Mouse (Mus musculus) forebrain, embryonic 14.5 days (tissue): ENCODE results near the gene Rpl22l1. TPM values are rescaled to one million over a fixed set of nuclear protein-coding genes. Genes with fewer than 3 reads are reported as not detected.
A peak's percentile ranks its signal among the peaks of the same experiment; 100 is the strongest.
"Not testable (repeated sequence)": the region's sequence is repeated elsewhere in the genome, so short reads cannot be mapped to it uniquely, and the experiment has no call there.

Source experiments
- ATAC-seq: fragments of 200-750 bp; cut with Nextera tagmentation; 2 replicates; pipeline ENCODE4 v1.8.0; 2017; ENCODE audit warnings: mild to moderate bottlenecking, moderate library complexity
- DNase-seq: peaks from one replicate; pipeline ENCODE4 v3.0.0-alpha.2; 2015; ENCODE audit warnings: low spot score
- H3K27ac ChIP-seq: fragments of 300-500 bp; sonication (generic); 2 replicates; pipeline ENCODE4 v1.5.1; 2014; ENCODE audit warnings: low read depth, mild to moderate bottlenecking, control low read depth, low read length, moderate library complexity
- H3K27me3 ChIP-seq: fragments of 300-500 bp; sonication (generic); replicated peaks from 2 replicates; pipeline ENCODE4 v1.6.1; 2014; ENCODE audit warnings: low read length, control low read depth, mixed read lengths; ENCODE audit not compliant: control insufficient read depth, insufficient read depth
- H3K36me3 ChIP-seq: fragments of 300-500 bp; sonication (generic); 2 replicates; pipeline ENCODE4 v1.6.1; 2014; ENCODE audit warnings: low read length, control low read depth; ENCODE audit not compliant: control insufficient read depth, insufficient read depth
- H3K4me1 ChIP-seq: fragments of 300-500 bp; sonication (generic); 2 replicates; pipeline ENCODE4 v1.6.1; 2014; ENCODE audit warnings: antibody characterized with exemption, low read length, control low read depth; ENCODE audit not compliant: control insufficient read depth, insufficient read depth
- H3K4me2 ChIP-seq: fragments of 300-500 bp; sonication (generic); 2 replicates; pipeline ENCODE4 v1.6.1; 2014; ENCODE audit warnings: mild to moderate bottlenecking, control low read depth, low read length
- H3K4me3 ChIP-seq: fragments of 300-500 bp; sonication (generic); 2 replicates; pipeline ENCODE4 v1.5.1; 2014; ENCODE audit warnings: low read depth, low read length, control low read depth
- H3K9ac ChIP-seq: fragments of 300-500 bp; sonication (generic); 2 replicates; pipeline ENCODE4 v1.6.1; 2014; ENCODE audit warnings: mild to moderate bottlenecking, low read length, control low read depth, moderate library complexity
- H3K9me3 ChIP-seq: fragments of 300-500 bp; sonication (generic); replicated peaks from 2 replicates; pipeline ENCODE4 v1.6.1; 2016; ENCODE audit warnings: low read length, control low read depth, mixed read lengths; ENCODE audit not compliant: control insufficient read depth
- WGBS: fragments of 180-500 bp; shearing (Covaris S2); extraction: QIAGEN DNeasy Blood & Tissue Kit; methylation state at CpG from one replicate; pipeline ENCODE4 v1.1.7; 2014; 5-methylcytosine and 5-hydroxymethylcytosine counted together
- polyA plus RNA-seq: library from polyadenylated mRNA; unstranded; fragments of >200 nt; fragmentation: Nextera tagmentation; extraction: Ambion mirVana; gene quantifications from 2 replicates; pipeline ENCODE4 v1.2.1, GENCODE M21; 2014

Gene Rpl22l1
- polyA plus RNA-seq, 1 experiment from 2014 or later = 285 TPM

DNA sequence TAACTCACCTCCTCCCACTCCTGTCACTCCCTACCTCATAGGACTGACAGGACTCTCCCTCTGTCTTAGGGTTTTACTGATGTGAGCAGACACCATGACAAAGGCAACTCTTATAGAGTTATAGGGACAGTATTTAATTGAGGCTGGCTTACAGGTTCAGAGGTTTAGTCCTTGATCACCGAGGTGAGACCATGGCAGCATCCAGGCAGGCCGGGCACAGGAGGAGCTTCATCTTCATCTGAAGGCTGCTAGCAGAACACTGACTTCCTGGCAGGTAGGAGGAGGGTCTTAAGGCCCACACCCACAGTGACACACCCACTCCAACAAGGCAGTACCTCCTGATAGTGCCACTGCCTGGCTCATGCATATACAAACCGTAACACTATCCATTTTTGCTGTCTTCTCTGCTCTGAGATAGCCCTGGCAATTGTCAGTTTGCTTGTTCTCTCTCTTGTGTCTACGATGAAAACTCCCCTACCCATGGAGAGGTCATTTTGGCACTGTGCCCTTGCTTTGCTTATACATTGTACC is 10.8 kb downstream of the Rpl22l1 start:
- no peak overlapping the region for H3K4me3 ChIP-seq
- H3K27me3 ChIP-seq = no peaks in the 10 kb centered on the region
- H3K27ac ChIP-seq = no peak overlapping the region
- no peaks in the 10 kb centered on the region for H3K9me3 ChIP-seq
- H3K4me1 ChIP-seq = no peaks in the 10 kb centered on the region
- DNase-seq (no peak), ATAC-seq (no peak)
- 81% methylated on average over 4 of the region's 4 CpGs for WGBS
- H3K4me2 ChIP-seq = no peak overlapping the region
- no peaks in the 10 kb centered on the region for H3K36me3 ChIP-seq
- no peak overlapping the region for H3K9ac ChIP-seq

DNA sequence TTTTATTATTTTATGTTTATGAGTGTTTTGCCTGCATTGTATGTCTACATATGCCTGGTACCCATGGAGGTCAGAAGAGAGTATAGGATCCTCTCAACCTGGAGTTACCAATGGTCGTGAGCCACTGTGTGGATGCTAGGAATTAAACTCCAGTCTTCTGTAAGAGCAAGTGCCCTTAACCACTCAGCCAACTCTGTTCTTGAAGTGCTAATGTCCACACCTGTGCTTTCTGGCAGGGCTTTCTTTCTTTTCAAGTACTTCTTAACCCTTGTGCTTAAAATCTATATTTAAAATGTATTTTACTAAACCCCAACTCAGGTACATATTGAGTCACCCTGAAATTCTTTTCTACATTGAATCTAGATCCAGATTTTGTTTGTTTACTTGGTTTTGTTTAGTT is 21.0 kb downstream of the Rpl22l1 start:
- WGBS = 91% methylated on average over 1 of the region's 1 CpGs
- Histone ChIP-seq H3K4me2 (no peak overlapping the region), H3K27ac (no peak overlapping the region), H3K9me3 (no peaks in the 10 kb centered on the region), H3K4me3 (no peak overlapping the region), H3K9ac (no peak overlapping the region), H3K4me1 (no peaks in the 10 kb centered on the region), H3K36me3 (no peaks in the 10 kb centered on the region), H3K27me3 (no peaks in the 10 kb centered on the region)
- DNase-seq = no peak
- no peak for ATAC-seq

DNA sequence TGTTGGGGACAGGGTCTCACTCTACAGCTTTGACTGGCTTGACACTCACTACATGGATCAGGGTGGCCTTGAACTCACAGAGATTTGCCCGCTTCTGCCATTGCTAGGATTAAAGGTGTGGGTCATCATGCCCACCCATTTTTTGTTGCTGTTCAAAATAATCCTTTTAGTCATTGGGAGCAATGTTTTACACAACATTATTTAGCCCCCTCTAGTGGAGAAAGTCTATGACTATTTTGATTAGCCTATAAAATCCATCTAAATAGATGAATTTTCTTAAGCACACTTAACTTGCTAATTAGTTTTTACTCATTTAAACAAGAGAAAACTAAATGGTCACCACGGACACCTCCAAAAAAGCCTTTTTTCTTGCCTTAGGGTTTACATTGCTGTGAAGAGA is 22.4 kb downstream of the Rpl22l1 start:
- DNase-seq (no peak), ATAC-seq (no peak)
- H3K4me2 ChIP-seq = no peak overlapping the region
- H3K27me3 ChIP-seq = no peaks in the 10 kb centered on the region
- WGBS = 83% methylated on average over 2 of the region's 2 CpGs
- no peak overlapping the region for H3K27ac ChIP-seq
- H3K4me3 ChIP-seq = no peak overlapping the region
- H3K36me3 ChIP-seq = no peaks in the 10 kb centered on the region
- H3K9ac ChIP-seq = no peak overlapping the region
- H3K9me3 ChIP-seq = no peaks in the 10 kb centered on the region
- H3K4me1 ChIP-seq = no peaks in the 10 kb centered on the region

DNA sequence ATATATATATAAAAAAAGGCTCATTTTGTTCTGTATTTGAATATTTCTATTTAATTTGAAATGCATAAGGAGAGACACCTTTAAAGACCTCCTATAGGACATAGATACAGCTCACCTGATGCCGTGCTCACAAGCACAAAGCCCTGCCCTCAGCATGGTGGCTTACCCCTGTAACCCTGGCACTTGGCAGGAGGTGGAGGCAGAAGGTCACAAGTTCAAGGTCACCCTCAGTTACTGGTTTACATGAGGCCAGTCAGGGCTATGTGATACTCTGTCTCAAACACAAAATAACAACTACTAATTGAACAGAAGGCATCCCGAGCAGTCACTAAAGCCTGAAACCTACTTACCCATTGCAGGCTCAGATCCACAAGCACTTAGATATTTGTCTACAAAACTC is 24.2 kb downstream of the Rpl22l1 start:
- Histone ChIP-seq H3K9ac (no peak overlapping the region), H3K4me1 (no peaks in the 10 kb centered on the region), H3K9me3 (no peaks in the 10 kb centered on the region), H3K4me2 (no peak overlapping the region), H3K27ac (no peak overlapping the region), H3K27me3 (no peaks in the 10 kb centered on the region), H3K36me3 (no peaks in the 10 kb centered on the region), H3K4me3 (no peak overlapping the region)
- DNase-seq (no peak), ATAC-seq (no peak)
- WGBS = 91% methylated on average over 2 of the region's 2 CpGs

DNA sequence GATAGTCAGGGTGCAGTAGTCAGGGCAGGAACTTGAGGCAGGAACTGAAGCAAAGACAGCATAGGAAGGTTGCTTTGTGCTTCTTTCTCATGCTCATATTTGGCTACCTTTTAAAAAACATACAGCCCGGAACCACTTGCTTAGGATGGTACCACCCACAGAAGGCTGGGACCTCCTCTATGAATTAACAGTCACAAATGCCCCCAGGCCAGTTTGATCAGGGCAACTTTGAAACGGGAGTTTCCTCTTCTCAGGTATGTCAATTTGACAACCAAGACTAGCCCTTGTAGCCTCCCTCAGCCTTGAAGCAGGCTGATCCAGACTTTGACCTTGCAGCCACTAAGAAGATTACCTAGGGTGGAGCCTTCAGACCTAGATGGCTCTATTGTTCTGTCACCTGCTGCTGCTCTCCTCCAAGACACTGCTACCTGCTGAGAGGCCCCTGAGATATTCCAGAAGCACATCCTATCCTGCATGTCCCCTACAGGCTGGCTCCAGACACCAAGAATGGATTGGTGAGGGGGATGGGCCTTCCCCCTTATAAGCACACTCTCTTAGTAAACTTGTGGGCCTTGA is 31.6 kb downstream of the Rpl22l1 start:
- H3K27ac ChIP-seq = no peak overlapping the region
- H3K9ac ChIP-seq = no peak overlapping the region
- no peaks in the 10 kb centered on the region for H3K4me1 ChIP-seq
- DNase-seq (no peak), ATAC-seq (no peak)
- 80% methylated on average over 2 of the region's 2 CpGs for WGBS
- no peak overlapping the region for H3K4me3 ChIP-seq
- no peak overlapping the region for H3K4me2 ChIP-seq
- H3K27me3 ChIP-seq = no peaks in the 10 kb centered on the region
- H3K9me3 ChIP-seq = no peaks in the 10 kb centered on the region
- no peaks in the 10 kb centered on the region for H3K36me3 ChIP-seq

DNA sequence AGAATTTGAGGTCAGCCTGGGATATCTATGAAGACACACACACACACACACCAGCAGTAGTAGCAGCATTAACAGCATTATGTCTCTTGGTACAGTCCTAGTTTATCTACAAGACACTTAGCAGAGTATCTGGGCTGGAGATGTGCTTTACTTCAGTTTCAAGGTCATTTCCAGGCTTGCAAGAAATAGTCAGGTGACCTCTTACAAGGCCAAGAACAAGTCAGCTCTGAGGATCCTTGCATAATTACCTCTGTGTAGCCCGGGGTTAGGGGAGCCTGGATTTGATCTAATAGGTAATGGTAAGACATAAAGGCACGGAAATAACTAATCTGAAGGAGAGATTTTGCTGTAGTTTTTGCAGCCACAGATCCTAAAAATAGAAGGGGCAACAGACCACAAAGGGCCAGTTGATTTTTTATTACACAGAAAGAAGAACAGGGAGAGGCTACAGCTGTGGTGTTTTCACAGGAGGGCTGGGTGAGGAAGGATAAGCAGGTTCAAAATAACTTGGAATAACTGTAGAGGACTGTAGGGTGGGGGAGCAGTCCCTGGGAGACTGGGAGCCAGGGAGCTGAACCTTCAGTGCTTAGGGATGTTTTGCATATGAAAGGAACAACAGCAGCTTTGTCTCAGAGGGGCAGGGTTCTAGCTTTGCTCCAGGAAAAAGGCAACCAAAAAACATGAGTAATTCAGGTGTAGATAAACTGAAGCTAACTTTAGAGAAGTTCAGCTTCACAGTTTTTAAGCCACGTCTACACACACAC is 36.8 kb downstream of the Rpl22l1 start:
- Histone ChIP-seq H3K27me3 (no peaks in the 10 kb centered on the region), H3K36me3 (no peaks in the 10 kb centered on the region), H3K4me2 (no peak overlapping the region), H3K9me3 (no peaks in the 10 kb centered on the region), H3K9ac (no peak overlapping the region), H3K27ac (no peak overlapping the region), H3K4me3 (no peak overlapping the region), H3K4me1 (no peaks in the 10 kb centered on the region)
- 17% methylated on average over 3 of the region's 3 CpGs for WGBS
- DNase-seq (peak; percentile 23), ATAC-seq (0 out of 2 replicates have a peak, but pooled peaks have one; percentile 46)

DNA sequence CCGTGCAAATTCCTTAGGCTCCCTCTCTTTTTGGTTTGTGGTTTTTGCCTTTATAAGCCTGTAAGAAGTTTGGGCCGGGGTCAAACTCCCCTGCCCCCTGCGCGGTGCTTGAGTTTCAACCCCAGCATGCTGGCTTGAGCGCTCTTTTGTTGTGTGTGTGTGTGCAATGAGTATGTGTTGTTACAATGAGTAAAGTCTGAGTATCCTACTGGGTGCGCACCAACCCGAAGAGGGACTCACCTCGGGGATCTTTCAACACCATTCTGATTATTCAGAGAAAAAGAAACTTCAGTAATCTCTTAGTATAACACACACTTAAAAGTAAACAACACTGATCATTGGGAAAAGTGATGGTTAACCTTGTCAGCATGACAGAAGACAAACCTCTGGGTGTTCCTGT is 38.0 kb downstream of the Rpl22l1 start:
- no peak overlapping the region for H3K27ac ChIP-seq
- no peaks in the 10 kb centered on the region for H3K9me3 ChIP-seq
- no peaks in the 10 kb centered on the region for H3K4me1 ChIP-seq
- DNase-seq (no peak), ATAC-seq (no peak)
- H3K4me3 ChIP-seq = no peak overlapping the region
- 49% methylated on average over 8 of the region's 8 CpGs for WGBS
- no peaks in the 10 kb centered on the region for H3K36me3 ChIP-seq
- no peak overlapping the region for H3K9ac ChIP-seq
- H3K27me3 ChIP-seq = no peaks in the 10 kb centered on the region
- no peak overlapping the region for H3K4me2 ChIP-seq

DNA sequence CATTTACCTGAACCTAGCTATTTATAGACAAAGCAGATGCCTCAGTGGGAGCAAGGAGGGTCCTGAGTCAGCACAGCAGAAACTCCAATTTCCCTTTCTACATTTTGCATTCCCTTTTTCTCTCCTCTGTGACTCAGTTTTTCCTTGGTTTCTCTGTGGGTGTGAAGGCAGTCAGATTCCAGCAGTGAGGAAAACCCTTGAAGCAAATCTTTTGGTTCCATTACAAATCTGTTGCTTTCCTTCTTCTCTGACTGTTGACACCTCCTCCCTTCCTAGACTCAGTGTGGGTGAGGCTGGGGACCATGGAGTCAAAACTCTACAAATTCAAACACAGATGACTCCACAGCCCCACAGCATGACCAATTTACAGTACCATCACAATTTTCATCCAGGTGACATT is 41.9 kb downstream of the Rpl22l1 start:
- Histone ChIP-seq H3K27ac (no peak overlapping the region), H3K4me3 (no peak overlapping the region), H3K27me3 (no peaks in the 10 kb centered on the region), H3K4me2 (no peak overlapping the region), H3K9ac (no peak overlapping the region), H3K4me1 (no peaks in the 10 kb centered on the region), H3K36me3 (no peaks in the 10 kb centered on the region), H3K9me3 (no peaks in the 10 kb centered on the region)
- no peak for ATAC-seq
- DNase-seq = no peak

DNA sequence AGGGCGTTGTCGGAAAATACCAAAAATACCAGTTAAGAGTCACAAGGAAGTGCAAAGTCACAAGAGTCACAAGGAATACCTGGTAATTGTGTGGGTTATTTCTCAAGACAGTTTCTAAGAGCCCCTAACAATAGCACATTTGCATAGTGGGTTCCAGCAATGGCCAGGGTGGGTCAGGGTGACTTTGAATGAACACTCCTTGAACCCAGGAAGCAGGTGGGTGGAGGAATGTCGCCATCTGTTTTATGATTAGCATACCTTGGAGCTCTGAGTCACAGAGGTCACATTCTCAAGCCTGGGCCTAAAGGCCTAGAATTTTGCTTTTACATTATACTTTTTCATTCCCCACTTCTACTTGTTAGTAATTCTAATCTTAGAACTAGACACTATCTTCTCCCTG is 46.9 kb downstream of the Rpl22l1 start:
- DNase-seq, H3K4me1 ChIP-seq, H3K9me3 ChIP-seq, H3K9ac ChIP-seq, H3K4me2 ChIP-seq, H3K36me3 ChIP-seq, H3K27me3 ChIP-seq, ATAC-seq, H3K4me3 ChIP-seq, H3K27ac ChIP-seq: not testable (repeated sequence)
- whole genome bisulfite sequencing = 80% methylated on average over 3 of the region's 3 CpGs
